Mouse (Mus musculus) bone marrow, adult 2 months (tissue): ENCODE measurements around the gene Adra2b.

Experiments used
- CTCF ChIP-seq: fragments of 200-500 bp; IDR thresholded peaks from 2 replicates; pipeline ENCODE4 v1.5.1; 2011; ENCODE audit warnings: low read length, control low read depth; ENCODE audit not compliant: control insufficient read depth, insufficient read depth
- POLR2A ChIP-seq: fragments of 200-500 bp; IDR thresholded peaks from 2 replicates; pipeline ENCODE4 v1.6.1; 2011; ENCODE audit warnings: low read depth, mild to moderate bottlenecking, control low read depth, low read length, borderline replicate concordance; ENCODE audit not compliant: control insufficient read depth

DNA sequence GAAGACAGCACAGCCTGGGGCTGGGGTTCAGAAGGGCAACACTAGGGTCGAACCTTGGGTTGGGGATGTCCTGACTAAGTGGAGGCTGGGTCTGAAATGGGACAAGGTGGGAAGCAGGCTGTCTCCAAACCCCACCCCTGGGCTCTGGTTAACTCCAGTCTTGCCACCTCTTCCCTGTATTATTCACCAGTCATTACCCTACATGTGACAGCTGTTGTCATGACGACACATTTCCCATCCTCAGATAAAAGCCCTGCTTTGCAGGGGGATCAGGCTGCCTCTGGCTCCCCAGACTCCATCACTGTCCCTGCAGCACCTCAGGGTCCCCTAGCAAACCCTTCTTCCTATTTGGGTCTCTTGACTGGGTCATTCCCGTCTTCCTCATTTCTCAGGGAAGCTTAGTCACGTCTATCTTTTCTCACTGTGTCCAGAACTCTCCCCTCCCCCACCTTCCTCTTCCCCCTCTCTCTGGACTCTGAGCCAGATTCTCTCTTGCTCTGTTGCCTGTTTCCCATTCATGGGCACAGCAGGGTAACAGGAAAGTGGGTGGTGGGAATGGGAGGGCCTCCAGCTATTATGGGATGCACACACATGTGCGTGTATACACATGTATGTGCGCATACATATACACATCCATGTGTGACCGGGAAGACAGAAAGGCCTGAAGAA, 15.1 kb downstream of the Adra2b start:
- TF ChIP-seq CTCF: no peak
- no peak for TF ChIP-seq POLR2A
